Mouse (Mus musculus) macrophage (primary cell): Measurements from ENCODE around the gene Tle2. TPM values are rescaled to one million over a fixed set of nuclear protein-coding genes. Genes with fewer than 3 reads are reported as not detected.

Experiments
- H3K27ac ChIP-seq: fragments of 350-480 bp; formaldehyde crosslinking; 2 replicates; pipeline ENCODE4 v1.9.0; 2021
- H3K36me3 ChIP-seq: fragments of 350-480 bp; formaldehyde crosslinking; 2 replicates; pipeline ENCODE4 v1.9.0; 2021; ENCODE audit errors: inconsistent target
- H3K4me3 ChIP-seq: fragments of 350-480 bp; formaldehyde crosslinking; 2 replicates; pipeline ENCODE4 v1.9.0; 2021; ENCODE audit errors: inconsistent target
- H3K79me2 ChIP-seq: fragments of 350-480 bp; formaldehyde crosslinking; 2 replicates; pipeline ENCODE4 v1.9.0; 2021; ENCODE audit errors: inconsistent target
- WGBS: methylation state at CpG from one replicate; pipeline ENCODE4 v1.1.7; 2026; ENCODE audit warnings: inconsistent platforms; ENCODE audit not compliant: missing documents; 5-methylcytosine and 5-hydroxymethylcytosine counted together
- polyA plus RNA-seq: library from polyadenylated mRNA; stranded (reverse); fragments of 250-400 nt; gene quantifications from 3 replicates; pipeline ENCODE4 v1.2.4, GENCODE M21; 2018; ENCODE audit warnings: inconsistent platforms

Gene Tle2
- polyA plus RNA-seq, 1 experiment from 2014 or later, result 3.6 TPM

- H3K36me3 ChIP-seq, result peaks cover 16% of the 10 kb centered on the region; the same call in 1 of the 2 replicates
- no peak overlapping the region for H3K27ac ChIP-seq
- WGBS, result 97% methylated on average over 6 of the region's 6 CpGs
- H3K4me3 ChIP-seq, result no peak overlapping the region
- H3K79me2 ChIP-seq, result peaks cover 49% of the 10 kb centered on the region
These were observed 11.9 kb upstream of the Tle2 start for GRCm38 (mm10) chr10:81562411-81562810.

GRCm38 (mm10) chr10:81563481-81563880, 10.9 kb upstream of the Tle2 start:
- Histone ChIP-seq H3K27ac (no peak overlapping the region), H3K4me3 (no peak overlapping the region), H3K79me2 (peaks cover 49% of the 10 kb centered on the region), H3K36me3 (peaks cover 16% of the 10 kb centered on the region; the same call in 1 of the 2 replicates)
- 77% methylated on average over 6 of the region's 6 CpGs for WGBS

GRCm38 (mm10) chr10:81564216-81564615, 10.1 kb upstream of the Tle2 start:
- Histone ChIP-seq H3K27ac (no peak overlapping the region), H3K4me3 (no peak overlapping the region), H3K79me2 (peaks cover 46% of the 10 kb centered on the region), H3K36me3 (peaks cover 16% of the 10 kb centered on the region; the same call in 1 of the 2 replicates)
- 44% methylated on average over 10 of the region's 10 CpGs for WGBS

- H3K27ac ChIP-seq, result no peak overlapping the region
- no peak overlapping the region for H3K4me3 ChIP-seq
- 88% methylated on average over 10 of the region's 10 CpGs for whole genome bisulfite sequencing
- H3K36me3 ChIP-seq, result peaks cover 16% of the 10 kb centered on the region; the same call in 1 of the 2 replicates
- H3K79me2 ChIP-seq, result peaks cover 43% of the 10 kb centered on the region
These were observed 9.6 kb upstream of the Tle2 start for GRCm38 (mm10) chr10:81564734-81565133.

- Histone ChIP-seq H3K27ac (no peak overlapping the region), H3K36me3 (peaks cover 16% of the 10 kb centered on the region; the same call in 1 of the 2 replicates), H3K79me2 (peaks cover 35% of the 10 kb centered on the region), H3K4me3 (no peak overlapping the region)
- 78% methylated on average over 18 of the region's 20 CpGs for WGBS
These were observed 8.8 kb upstream of the Tle2 start for GRCm38 (mm10) chr10:81565257-81566228.

- Histone ChIP-seq H3K27ac (no peak overlapping the region), H3K36me3 (peaks cover 16% of the 10 kb centered on the region; the same call in 1 of the 2 replicates), H3K4me3 (no peak overlapping the region), H3K79me2 (peaks cover 4% of the 10 kb centered on the region)
- 51% methylated on average over 16 of the region's 16 CpGs for WGBS
These were observed 5.8 kb upstream of the Tle2 start for GRCm38 (mm10) chr10:81568381-81569191.

- H3K27ac ChIP-seq, result no peak overlapping the region
- no peaks in the 10 kb centered on the region for H3K79me2 ChIP-seq
- H3K36me3 ChIP-seq, result peaks cover 11% of the 10 kb centered on the region; the same call in 1 of the 2 replicates
- no peak overlapping the region for H3K4me3 ChIP-seq
- 91% methylated on average over 9 of the region's 9 CpGs for WGBS
These were observed 4.7 kb upstream of the Tle2 start for GRCm38 (mm10) chr10:81569507-81570237.

GRCm38 (mm10) chr10:81570238-81570800, 4.0 kb upstream of the Tle2 start:
- Histone ChIP-seq H3K79me2 (no peaks in the 10 kb centered on the region), H3K27ac (no peak overlapping the region)

GRCm38 (mm10) chr10:81570831-81571500, 3.4 kb upstream of the Tle2 start:
- Histone ChIP-seq H3K27ac (peak overlapping the region; percentile 33; the same call in 1 of the 2 replicates), H3K79me2 (no peaks in the 10 kb centered on the region)
- WGBS, result 3% methylated on average over 34 of the region's 34 CpGs

More at GRCm38 (mm10) chr10:81570238-81570800, 4.0 kb upstream of the Tle2 start:
- Histone ChIP-seq H3K4me3 (no peak overlapping the region; the same call in 1 of the 2 replicates), H3K36me3 (peaks cover 5% of the 10 kb centered on the region; the same call in 1 of the 2 replicates)
- 37% methylated on average over 4 of the region's 11 CpGs for WGBS

GRCm38 (mm10) chr10:81571501-81571876, 2.9 kb upstream of the Tle2 start:
- H3K36me3 ChIP-seq, result no peaks in the 10 kb centered on the region; the same call in 1 of the 2 replicates

More at GRCm38 (mm10) chr10:81570831-81571500, 3.4 kb upstream of the Tle2 start:
- peak overlapping the region; percentile 53 for H3K4me3 ChIP-seq
- no peaks in the 10 kb centered on the region; the same call in 1 of the 2 replicates for H3K36me3 ChIP-seq

GRCm38 (mm10) chr10:81572133-81572671, 2.2 kb upstream of the Tle2 start:
- WGBS, result 52% methylated on average over 9 of the region's 9 CpGs
- Histone ChIP-seq H3K27ac (no peak overlapping the region), H3K4me3 (peak overlapping the region; percentile 53), H3K36me3 (no peaks in the 10 kb centered on the region), H3K79me2 (no peaks in the 10 kb centered on the region)

More at GRCm38 (mm10) chr10:81571501-81571876, 2.9 kb upstream of the Tle2 start:
- no peaks in the 10 kb centered on the region for H3K79me2 ChIP-seq
- H3K4me3 ChIP-seq, result peak overlapping the region; percentile 53
- WGBS, result 0% methylated on average over 18 of the region's 18 CpGs
- H3K27ac ChIP-seq, result peak overlapping the region; percentile 33; the same call in 1 of the 2 replicates

GRCm38 (mm10) chr10:81572975-81573374, 1.4 kb upstream of the Tle2 start:
- H3K4me3 ChIP-seq, result no peak overlapping the region
- H3K36me3 ChIP-seq, result no peaks in the 10 kb centered on the region
- H3K27ac ChIP-seq, result no peak overlapping the region
- 90% methylated on average over 9 of the region's 9 CpGs for WGBS
- H3K79me2 ChIP-seq, result no peaks in the 10 kb centered on the region

- H3K36me3 ChIP-seq, result no peaks in the 10 kb centered on the region
- H3K27ac ChIP-seq, result no peak overlapping the region
- no peaks in the 10 kb centered on the region for H3K79me2 ChIP-seq
- 2% methylated on average over 30 of the region's 30 CpGs for WGBS
- peak overlapping the region; percentile 10; the same call in 1 of the 2 replicates for H3K4me3 ChIP-seq
These were observed 859 bp downstream of the Tle2 start for GRCm38 (mm10) chr10:81575208-81575631.
